Mouse (Mus musculus) liver, adult 2 months (tissue): ENCODE results near the gene Prkd2. TPM values are rescaled to one million over a fixed set of nuclear protein-coding genes. Genes with fewer than 3 reads are reported as not detected.

Source experiments
- DNase-seq: peaks from one replicate; pipeline ENCODE4 v3.0.0-alpha.2; 2011; ENCODE audit warnings: low read depth, low spot score; ENCODE audit errors: extremely low read depth
- H3K27ac ChIP-seq: fragments of 200-500 bp; replicated peaks from 2 replicates; pipeline ENCODE4 v1.5.1; 2012; ENCODE audit warnings: low read depth, mild to moderate bottlenecking, control low read depth, inconsistent platforms, low read length; ENCODE audit not compliant: insufficient read depth
- H3K27me3 ChIP-seq: fragments of 200-500 bp; 2 replicates; pipeline ENCODE4 v1.6.1; 2012; ENCODE audit warnings: mild to moderate bottlenecking, moderate library complexity, low read length, inconsistent platforms; ENCODE audit not compliant: control insufficient read depth, insufficient read depth
- H3K36me3 ChIP-seq: fragments of 200-500 bp; 2 replicates; pipeline ENCODE4 v1.6.1; 2012; ENCODE audit warnings: low read length, inconsistent platforms; ENCODE audit not compliant: control insufficient read depth, insufficient read depth
- H3K4me1 ChIP-seq: fragments of 200-500 bp; 2 replicates; pipeline ENCODE4 v1.6.1; 2011; ENCODE audit warnings: low read length; ENCODE audit not compliant: control insufficient read depth, insufficient read depth
- H3K4me3 ChIP-seq: fragments of 200-500 bp; 2 replicates; pipeline ENCODE4 v1.5.1; 2011; ENCODE audit warnings: low read depth, mild to moderate bottlenecking, control low read depth, low read length, moderate library complexity; ENCODE audit not compliant: insufficient read depth
- H3K79me2 ChIP-seq: fragments of 200-500 bp; 2 replicates; pipeline ENCODE4 v1.6.1; 2012; ENCODE audit warnings: inconsistent platforms, mild to moderate bottlenecking, low read length, moderate library complexity; ENCODE audit not compliant: control insufficient read depth, insufficient read depth
- H3K9ac ChIP-seq: fragments of 200-500 bp; 2 replicates; pipeline ENCODE4 v1.6.1; 2012; ENCODE audit warnings: low read depth, mild to moderate bottlenecking, control low read depth, inconsistent platforms, low read length
- CTCF ChIP-seq: fragments of 200-500 bp; IDR thresholded peaks from 2 replicates; pipeline ENCODE4 v1.5.1; 2011; ENCODE audit warnings: low read depth, low read length, control low read depth
- POLR2A ChIP-seq: fragments of 200-500 bp; IDR thresholded peaks from 2 replicates; pipeline ENCODE4 v1.6.1; 2011; ENCODE audit warnings: low read length, control low read depth; ENCODE audit not compliant: insufficient read depth; ENCODE audit errors: extremely low read depth
- WGBS: fragments of 180-500 bp; shearing (Covaris S2); methylation state at CpG from one replicate; pipeline ENCODE4 v1.1.7; 2018; 5-methylcytosine and 5-hydroxymethylcytosine counted together
- polyA plus RNA-seq: library from polyadenylated mRNA; depleted of rRNA; stranded (reverse); fragments of >200 nt; gene quantifications from 2 replicates; pipeline ENCODE4 v1.2.3, GENCODE M21; 2012
- total RNA-seq: library from RNA; depleted of rRNA; stranded (reverse); fragments of >200 nt; gene quantifications from 2 replicates; pipeline ENCODE4 v1.2.3, GENCODE M21; 2014

Prkd2 gene
- total and polyA plus RNA-seq, 2 experiments: 2.5 to 11.7 TPM

DNA sequence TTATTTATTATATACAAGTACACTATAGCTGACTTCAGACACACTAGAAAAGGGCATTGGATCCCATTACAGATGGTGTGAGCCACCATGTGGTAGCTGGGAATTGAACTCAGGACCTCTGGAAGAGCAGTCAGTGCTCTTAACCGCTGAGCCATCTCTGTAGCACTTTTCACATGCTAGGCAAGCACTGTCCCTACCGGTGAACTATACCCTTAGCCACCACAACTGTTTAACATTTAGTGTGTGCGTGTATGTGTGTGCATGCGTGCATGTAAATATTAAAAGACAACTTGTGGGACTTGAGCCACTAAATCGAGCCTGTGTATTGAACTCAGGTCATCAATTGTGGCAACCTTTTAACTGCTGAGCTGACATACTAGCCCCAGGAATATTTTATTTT is 4.1 kb downstream of the Prkd2 start:
- no peaks in the 10 kb centered on the region for H3K36me3 ChIP-seq
- peaks cover 3% of the 10 kb centered on the region; the same call in 1 of the 2 replicates for H3K79me2 ChIP-seq
- H3K4me3 ChIP-seq: no peak overlapping the region
- no peaks in the 10 kb centered on the region for H3K27me3 ChIP-seq
- 92% methylated on average over 5 of the region's 5 CpGs for WGBS
- peaks cover 8% of the 10 kb centered on the region; the same call in 1 of the 2 replicates for H3K4me1 ChIP-seq
- H3K9ac ChIP-seq: no peak overlapping the region
- no peak for DNase-seq
- TF ChIP-seq POLR2A (no peak), CTCF (no peak)
- no peak overlapping the region for H3K27ac ChIP-seq

GRCm38 (mm10) chr7:16847507-16847906 is 4.8 kb downstream of the Prkd2 start:
- Histone ChIP-seq H3K79me2 (peaks cover 3% of the 10 kb centered on the region; the same call in 1 of the 2 replicates), H3K36me3 (no peaks in the 10 kb centered on the region), H3K27me3 (no peaks in the 10 kb centered on the region), H3K27ac (no peak overlapping the region), H3K9ac (no peak overlapping the region), H3K4me3 (no peak overlapping the region), H3K4me1 (peaks cover 7% of the 10 kb centered on the region; the same call in 1 of the 2 replicates)
- no peak for DNase-seq
- TF ChIP-seq CTCF: no peak
- no peak for TF ChIP-seq POLR2A
- WGBS: 93% methylated on average over 19 of the region's 19 CpGs

DNA sequence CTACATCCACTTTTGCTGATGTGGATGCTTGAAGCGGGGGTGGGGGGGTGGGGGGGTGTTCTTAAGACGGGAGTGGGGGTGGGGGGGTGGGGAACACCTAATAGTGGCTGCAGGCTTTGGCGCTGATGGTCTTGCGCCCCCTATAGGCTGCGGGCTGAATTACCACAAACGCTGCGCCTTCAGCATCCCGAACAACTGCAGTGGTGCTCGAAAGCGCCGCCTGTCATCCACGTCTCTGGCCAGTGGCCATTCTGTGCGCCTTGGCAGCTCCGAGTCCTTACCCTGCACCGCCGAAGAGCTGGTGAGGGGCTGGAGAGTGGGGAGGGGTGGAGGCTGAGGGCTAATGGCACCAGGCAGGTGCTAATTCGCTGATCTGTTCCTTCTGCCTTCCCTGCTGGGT is 5.9 kb downstream of the Prkd2 start:
- 54% methylated on average over 17 of the region's 17 CpGs for WGBS
- no peak overlapping the region for H3K9ac ChIP-seq
- TF ChIP-seq CTCF (peak; percentile 79), POLR2A (no peak)
- H3K4me3 ChIP-seq: no peak overlapping the region
- DNase-seq: no peak
- peaks cover 2% of the 10 kb centered on the region; the same call in 1 of the 2 replicates for H3K79me2 ChIP-seq
- peaks cover 7% of the 10 kb centered on the region; the same call in 1 of the 2 replicates for H3K4me1 ChIP-seq
- no peaks in the 10 kb centered on the region for H3K36me3 ChIP-seq
- no peak overlapping the region for H3K27ac ChIP-seq
- no peaks in the 10 kb centered on the region for H3K27me3 ChIP-seq

DNA sequence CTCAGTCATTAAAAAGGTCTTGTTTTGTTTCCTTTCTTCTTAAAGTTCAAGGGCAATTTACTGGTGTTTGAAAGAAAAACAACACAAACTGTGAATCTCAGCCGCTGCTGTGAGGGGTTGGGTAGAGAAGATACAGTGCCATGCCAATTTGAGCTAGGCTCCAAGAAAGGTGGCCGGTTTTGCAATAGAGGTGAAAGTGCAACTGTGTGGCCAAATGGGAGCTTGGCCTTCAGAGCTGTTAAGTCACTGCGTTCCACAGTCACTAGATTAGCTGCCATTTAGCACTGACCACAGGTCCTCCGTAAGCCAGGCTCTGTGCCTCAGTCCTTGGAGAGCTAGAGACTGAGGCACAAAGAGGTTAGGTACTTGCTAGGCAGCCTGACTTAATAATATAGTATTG is 8.9 kb downstream of the Prkd2 start:
- Histone ChIP-seq H3K36me3 (peaks cover 6% of the 10 kb centered on the region; the same call in 1 of the 2 replicates), H3K4me3 (no peak overlapping the region), H3K4me1 (peaks cover 7% of the 10 kb centered on the region; the same call in 1 of the 2 replicates), H3K27ac (peak overlapping the region; percentile 32; the same call in 1 of the 2 replicates), H3K9ac (no peak overlapping the region), H3K79me2 (no peaks in the 10 kb centered on the region), H3K27me3 (no peaks in the 10 kb centered on the region)
- 16% methylated on average over 4 of the region's 4 CpGs for WGBS
- DNase-seq: peak; percentile 93
- TF ChIP-seq CTCF (no peak), POLR2A (no peak)

DNA sequence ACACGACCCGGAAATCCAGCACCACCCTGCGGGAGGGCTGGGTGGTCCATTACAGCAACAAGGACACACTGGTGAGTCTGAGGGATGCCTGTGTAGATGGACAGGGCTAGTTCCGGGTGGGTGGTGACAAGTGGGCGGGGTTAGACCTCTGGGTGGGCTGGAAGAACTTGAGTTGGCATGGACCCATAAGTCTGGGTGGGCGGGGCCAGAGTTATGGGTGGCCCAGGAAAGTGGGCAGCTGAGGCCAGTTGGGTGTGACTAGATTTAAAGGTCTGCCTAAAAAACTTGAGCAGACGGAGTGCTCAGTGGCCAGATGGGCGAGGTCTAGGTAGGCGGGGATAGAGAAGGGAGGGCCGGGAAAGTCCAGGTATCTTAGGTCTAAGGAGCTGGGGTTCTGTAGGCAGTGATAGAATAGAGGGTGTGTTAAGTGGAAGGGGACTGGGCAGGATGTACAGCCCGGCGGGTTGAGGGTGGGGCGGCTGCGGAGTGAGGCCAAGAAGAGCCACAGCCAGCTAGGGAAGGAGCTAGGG is 10.7 kb downstream of the Prkd2 start:
- Histone ChIP-seq H3K9ac (no peak overlapping the region), H3K36me3 (peaks cover 10% of the 10 kb centered on the region; the same call in 1 of the 2 replicates), H3K4me3 (no peak overlapping the region), H3K27me3 (no peaks in the 10 kb centered on the region), H3K27ac (no peak overlapping the region), H3K79me2 (no peaks in the 10 kb centered on the region), H3K4me1 (peaks cover 7% of the 10 kb centered on the region; the same call in 1 of the 2 replicates)
- TF ChIP-seq POLR2A: no peak
- no peak for TF ChIP-seq CTCF
- 89% methylated on average over 14 of the region's 14 CpGs for WGBS
- DNase-seq: no peak

DNA sequence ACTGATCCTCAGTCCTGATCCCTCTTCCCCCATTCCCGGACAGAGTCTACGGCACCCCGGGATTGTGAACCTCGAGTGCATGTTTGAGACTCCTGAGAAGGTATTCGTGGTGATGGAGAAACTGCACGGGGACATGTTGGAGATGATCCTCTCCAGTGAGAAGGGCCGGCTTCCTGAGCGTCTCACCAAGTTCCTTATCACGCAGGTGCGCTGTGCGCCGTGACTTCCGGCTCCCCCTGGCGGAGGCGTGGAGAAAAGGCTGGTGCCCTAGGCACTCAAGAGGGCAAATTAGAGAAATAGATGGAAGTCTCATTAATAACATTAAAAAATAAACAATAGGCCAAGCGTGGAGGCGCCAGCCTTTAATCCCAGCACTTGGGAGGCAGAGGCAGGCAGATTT is 15.6 kb downstream of the Prkd2 start:
- Histone ChIP-seq H3K9ac (no peak overlapping the region), H3K27me3 (no peaks in the 10 kb centered on the region), H3K4me1 (no peaks in the 10 kb centered on the region), H3K4me3 (no peak overlapping the region), H3K79me2 (peaks cover 2% of the 10 kb centered on the region; the same call in 1 of the 2 replicates), H3K27ac (no peak overlapping the region), H3K36me3 (peaks cover 17% of the 10 kb centered on the region)
- no peak for DNase-seq
- no peak for TF ChIP-seq POLR2A
- peak; percentile 82 for TF ChIP-seq CTCF
- WGBS: 48% methylated on average over 17 of the region's 17 CpGs
